Mouse (Mus musculus) right cerebral cortex, postnatal 4 days (tissue): Measurements from ENCODE around the gene 1700113H08Rik.
A peak's percentile ranks its signal among the peaks of the same experiment; 100 is the strongest.

ENCODE experiments used
- DNase-seq: peaks from one replicate; pipeline ENCODE4 v3.0.0-alpha.2; 2022

Gene 1700113H08Rik

GRCm38 (mm10) chr10:87059447-87059846 lies 1.6 kb downstream of the 1700113H08Rik start:
- DNase-seq: no peak

- DNase-seq: no peak
These were observed 26.4 kb downstream of the 1700113H08Rik start for GRCm38 (mm10) chr10:87084236-87084635.

GRCm38 (mm10) chr10:87087646-87088045 lies 29.8 kb downstream of the 1700113H08Rik start:
- no peak for DNase-seq

GRCm38 (mm10) chr10:87094249-87094648 lies 36.4 kb downstream of the 1700113H08Rik start:
- DNase-seq: peak; percentile 20

- no peak for DNase-seq
These were observed 40.9 kb downstream of the 1700113H08Rik start for GRCm38 (mm10) chr10:87098722-87099121.

GRCm38 (mm10) chr10:87100668-87101067 lies 42.8 kb downstream of the 1700113H08Rik start:
- DNase-seq: no peak

- DNase-seq: no peak
These were observed 43.6 kb downstream of the 1700113H08Rik start for GRCm38 (mm10) chr10:87101265-87101950.

GRCm38 (mm10) chr10:87101951-87102320 lies 44.1 kb downstream of the 1700113H08Rik start:
- DNase-seq: no peak

- DNase-seq: no peak
These were observed 44.6 kb downstream of the 1700113H08Rik start for GRCm38 (mm10) chr10:87102455-87102854.

- no peak for DNase-seq
These were observed 45.4 kb downstream of the 1700113H08Rik start for GRCm38 (mm10) chr10:87103286-87103685.

- peak; percentile 25 for DNase-seq
These were observed 49.9 kb downstream of the 1700113H08Rik start for GRCm38 (mm10) chr10:87107565-87108297.

GRCm38 (mm10) chr10:87108333-87108732 lies 50.5 kb downstream of the 1700113H08Rik start:
- no peak for DNase-seq

GRCm38 (mm10) chr10:87109038-87109771 lies 51.4 kb downstream of the 1700113H08Rik start:
- no peak for DNase-seq

- no peak for DNase-seq
These were observed 53.1 kb downstream of the 1700113H08Rik start for GRCm38 (mm10) chr10:87110909-87111308.

GRCm38 (mm10) chr10:87125094-87125493 lies 67.2 kb downstream of the 1700113H08Rik start:
- DNase-seq: no peak

- no peak for DNase-seq
These were observed 68.5 kb downstream of the 1700113H08Rik start for GRCm38 (mm10) chr10:87126186-87126824.

- no peak for DNase-seq
These were observed 93.2 kb downstream of the 1700113H08Rik start for GRCm38 (mm10) chr10:87151050-87151449.

- no peak for DNase-seq
These were observed 96.1 kb downstream of the 1700113H08Rik start for GRCm38 (mm10) chr10:87153731-87154505.

GRCm38 (mm10) chr10:87159781-87160180 lies 101.9 kb downstream of the 1700113H08Rik start:
- no peak for DNase-seq

- no peak for DNase-seq
These were observed 138.4 kb downstream of the 1700113H08Rik start for GRCm38 (mm10) chr10:87196123-87196756.

- DNase-seq: no peak
These were observed 140.9 kb downstream of the 1700113H08Rik start for GRCm38 (mm10) chr10:87198720-87199119.

- no peak for DNase-seq
These were observed 151.6 kb downstream of the 1700113H08Rik start for GRCm38 (mm10) chr10:87209466-87209865.
